20 mouse cellular contexts compared by ENCODE assay signal in the genomic region with DNA sequence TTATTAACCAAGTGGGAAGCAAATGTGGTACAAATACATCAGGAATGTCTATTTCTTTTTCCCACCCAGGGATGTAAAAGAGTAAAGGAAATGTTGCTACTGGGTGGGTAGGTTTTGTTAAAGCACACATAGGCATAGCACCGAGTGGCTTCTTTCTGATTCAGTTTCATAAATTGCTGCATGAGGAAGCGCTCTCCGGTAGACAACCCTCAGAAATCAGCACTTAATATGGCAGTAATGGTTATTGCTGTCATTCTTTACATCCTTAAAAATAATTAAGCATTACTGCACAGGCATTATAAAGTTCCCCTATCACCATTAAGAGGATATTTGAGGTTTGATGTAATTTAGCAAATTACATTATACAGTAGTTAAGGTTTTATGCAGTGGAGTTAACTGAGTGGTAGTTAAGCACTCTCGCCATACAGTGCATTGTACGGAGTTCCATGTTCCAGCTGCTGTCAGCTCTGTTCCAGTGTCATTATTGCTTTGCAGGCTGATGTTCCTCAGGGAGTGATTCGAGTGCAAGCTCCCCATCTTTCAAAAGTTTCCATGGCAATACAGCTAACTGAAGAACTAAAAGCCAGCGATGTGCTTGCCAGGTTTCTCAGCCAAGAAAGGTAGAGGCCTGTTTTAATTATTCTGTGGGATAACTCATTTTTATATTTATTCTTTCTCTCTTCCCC.
A peak's percentile ranks its signal among the peaks of the same experiment; 100 is the strongest.
DNase-seq lines count a peak whose midpoint lies in the region; ATAC-seq and TF ChIP-seq lines count a peak whose summit lies in the region.
"Had no signal": no experiment of that assay in that cellular context is flagged by ENCODE, and none has a peak within 500 bp of the region (broad histone marks: within the 10 kb centered on the region; RNA-seq: fewer than 3 reads in every experiment).

No protein-coding gene starts in this region.

- no peaks in the 10 kb centered on the region for H3K27me3 ChIP-seq in forebrain, embryonic 13.5 days
- no peaks in the 10 kb centered on the region for H3K27me3 ChIP-seq in forebrain, embryonic 11.5 days (ENCODE audit: control insufficient read depth, insufficient read depth, low read length)
- no peaks in the 10 kb centered on the region for H3K27me3 ChIP-seq in hindbrain, embryonic 15.5 days
- no peaks in the 10 kb centered on the region for H3K27me3 ChIP-seq in midbrain, postnatal 0 days (ENCODE audit: insufficient read depth, low read length)
- no peaks in the 10 kb centered on the region for H3K27me3 ChIP-seq in heart, embryonic 11.5 days (ENCODE audit: control insufficient read depth, insufficient read depth, low read length)
- H3K27me3 ChIP-seq: embryonic facial prominence, embryonic 13.5 days; heart, embryonic 13.5 days; liver, embryonic 15.5 days; megakaryocyte, embryonic 14.5 days; Patski had no signal

- peaks cover 12% of the 10 kb centered on the region; the same call in 1 of the 2 replicates for H3K4me1 ChIP-seq in forebrain, embryonic 13.5 days
- no peaks in the 10 kb centered on the region for H3K4me1 ChIP-seq in forebrain, embryonic 11.5 days (replicated peaks; ENCODE audit: control insufficient read depth, insufficient read depth, low read length)
- H3K4me1 ChIP-seq in hindbrain, embryonic 15.5 days (replicated peaks): peaks cover 7% of the 10 kb centered on the region
- peaks cover 3% of the 10 kb centered on the region; the same call in 1 of the 2 replicates for H3K4me1 ChIP-seq in midbrain, postnatal 0 days (ENCODE audit: insufficient read depth, low read length)
- H3K4me1 ChIP-seq in heart, embryonic 11.5 days (ENCODE audit: control insufficient read depth, insufficient read depth, low read length): no peaks in the 10 kb centered on the region
- H3K4me1 ChIP-seq: embryonic facial prominence, embryonic 13.5 days; heart, embryonic 13.5 days; megakaryocyte, embryonic 14.5 days had no signal

- H3K27ac ChIP-seq in forebrain, embryonic 13.5 days: no peak overlapping the region
- H3K27ac ChIP-seq in forebrain, embryonic 11.5 days (ENCODE audit: low read depth, low read length): no peak overlapping the region
- H3K27ac ChIP-seq in hindbrain, embryonic 15.5 days (replicated peaks): 0 out of 2 replicates have a peak overlapping the region, but pooled peaks have one; percentile 38
- H3K27ac ChIP-seq in midbrain, postnatal 0 days (ENCODE audit: low read depth, low read length): no peak overlapping the region
- H3K27ac ChIP-seq in heart, embryonic 11.5 days (ENCODE audit: low read depth, low read length): no peak overlapping the region
- H3K27ac ChIP-seq: embryonic facial prominence, embryonic 13.5 days; heart, embryonic 13.5 days; liver, embryonic 15.5 days had no signal

- no peak for TF ChIP-seq CTCF in brain, embryonic 14.5 days (IDR thresholded peaks at IDR 0.05; ENCODE audit: borderline replicate concordance, extremely low read depth, insufficient read depth, insufficient read length)
- no peak for TF ChIP-seq CTCF in midbrain, postnatal 0 days (IDR thresholded peaks at IDR 0.05)

- no peak overlapping the region for H3K4me3 ChIP-seq in forebrain, embryonic 13.5 days
- no peak overlapping the region for H3K4me3 ChIP-seq in forebrain, embryonic 11.5 days (ENCODE audit: low read depth, low read length)
- H3K4me3 ChIP-seq in hindbrain, embryonic 15.5 days: no peak overlapping the region
- no peak overlapping the region for H3K4me3 ChIP-seq in midbrain, postnatal 0 days (ENCODE audit: low read depth, low read length)
- no peak overlapping the region for H3K4me3 ChIP-seq in heart, embryonic 11.5 days (ENCODE audit: low read depth, low read length)
- H3K4me3 ChIP-seq: embryonic facial prominence, embryonic 13.5 days; heart, embryonic 13.5 days; liver, embryonic 15.5 days; megakaryocyte, embryonic 14.5 days had no signal

- ATAC-seq in forebrain, embryonic 13.5 days: peak; percentile 84
- ATAC-seq in forebrain, embryonic 11.5 days (replicated peaks; ENCODE audit: low FRiP score): no peak
- peak; percentile 88 for ATAC-seq in hindbrain, embryonic 15.5 days (ENCODE audit: low FRiP score, low read depth)
- peak; percentile 85 for ATAC-seq in midbrain, postnatal 0 days (ENCODE audit: low FRiP score)
- ATAC-seq in CD4-positive, CD25-positive, alpha-beta regulatory T cell, adult 4 months: no peak
- ATAC-seq in heart, embryonic 11.5 days (replicated peaks; ENCODE audit: insufficient number of reproducible peaks, low FRiP score, low TSS enrichment): no peak
- ATAC-seq: Patski had no signal

- no peak for DNase-seq in forebrain, embryonic 11.5 days (ENCODE audit: low spot score)
- peak; percentile 83 for DNase-seq in brain, embryonic 14.5 days (ENCODE audit: low read depth)
- DNase-seq in midbrain, postnatal 0 days (ENCODE audit: low spot score): peak; percentile 60
- DNase-seq in adrenal gland, adult 18-20 months (ENCODE audit: low spot score in 2 of 2): no peak
- DNase-seq: cerebellum, adult 18-20 months; kidney, adult 2 months; kidney, postnatal 4 days; left cerebral cortex, postnatal 4 days; lung, postnatal 10 days; right cerebral cortex, adult 18-20 months; thymus, postnatal 36 days had no signal

- H3K9ac ChIP-seq in forebrain, embryonic 13.5 days: no peak overlapping the region
- no peak overlapping the region for H3K9ac ChIP-seq in forebrain, embryonic 11.5 days (ENCODE audit: low read length)
- no peak overlapping the region for H3K9ac ChIP-seq in hindbrain, embryonic 15.5 days
- no peak overlapping the region for H3K9ac ChIP-seq in midbrain, postnatal 0 days (replicated peaks; ENCODE audit: low read length, poor library complexity, severe bottlenecking)
- H3K9ac ChIP-seq in heart, embryonic 11.5 days (ENCODE audit: low read depth, low read length): no peak overlapping the region
- H3K9ac ChIP-seq: embryonic facial prominence, embryonic 13.5 days; heart, embryonic 13.5 days; liver, embryonic 15.5 days had no signal

- no peak for TF ChIP-seq POLR2A in brain, embryonic 14.5 days (IDR thresholded peaks at IDR 0.05; ENCODE audit: borderline replicate concordance, extremely low read depth, insufficient read depth, insufficient read length, poor library complexity, severe bottlenecking)

- H3K4me2 ChIP-seq in forebrain, embryonic 13.5 days: no peak overlapping the region
- no peak overlapping the region for H3K4me2 ChIP-seq in forebrain, embryonic 11.5 days (ENCODE audit: low read depth, low read length, severe bottlenecking)
- no peak overlapping the region for H3K4me2 ChIP-seq in hindbrain, embryonic 15.5 days
- H3K4me2 ChIP-seq in midbrain, postnatal 0 days (ENCODE audit: low read depth, low read length, poor library complexity, severe bottlenecking): no peak overlapping the region
- H3K4me2 ChIP-seq in heart, embryonic 11.5 days: no peak overlapping the region
- H3K4me2 ChIP-seq: embryonic facial prominence, embryonic 13.5 days; heart, embryonic 13.5 days; liver, embryonic 15.5 days had no signal

- H3K9me3 ChIP-seq in forebrain, embryonic 13.5 days (replicated peaks): no peaks in the 10 kb centered on the region
- no peaks in the 10 kb centered on the region for H3K9me3 ChIP-seq in forebrain, embryonic 11.5 days (ENCODE audit: control insufficient read depth, low read length)
- H3K9me3 ChIP-seq in hindbrain, embryonic 15.5 days: no peaks in the 10 kb centered on the region
- H3K9me3 ChIP-seq in midbrain, postnatal 0 days (ENCODE audit: low read length): no peaks in the 10 kb centered on the region
- H3K9me3 ChIP-seq in heart, embryonic 11.5 days (replicated peaks; ENCODE audit: control insufficient read depth, low read length): no peaks in the 10 kb centered on the region
- H3K9me3 ChIP-seq: embryonic facial prominence, embryonic 13.5 days; heart, embryonic 13.5 days; liver, embryonic 15.5 days; megakaryocyte, embryonic 14.5 days had no signal

- 44% methylated on average over 7 of the region's 7 CpGs for WGBS in forebrain, embryonic 13.5 days
- 75% methylated on average over 7 of the region's 7 CpGs for WGBS in forebrain, embryonic 11.5 days
- WGBS in hindbrain, embryonic 15.5 days: 36% methylated on average over 7 of the region's 7 CpGs
- WGBS in midbrain, postnatal 0 days: 40% methylated on average over 7 of the region's 7 CpGs
- 77% methylated on average over 7 of the region's 7 CpGs for WGBS in heart, embryonic 11.5 days (ENCODE audit: insufficient replicate concordance)

- H3K36me3 ChIP-seq in forebrain, embryonic 13.5 days (ENCODE audit: poor library complexity, severe bottlenecking): no peaks in the 10 kb centered on the region
- H3K36me3 ChIP-seq in forebrain, embryonic 11.5 days (ENCODE audit: control insufficient read depth, insufficient read depth, low read length): no peaks in the 10 kb centered on the region
- H3K36me3 ChIP-seq in hindbrain, embryonic 15.5 days: no peaks in the 10 kb centered on the region
- H3K36me3 ChIP-seq in midbrain, postnatal 0 days (ENCODE audit: insufficient read depth, low read length): no peaks in the 10 kb centered on the region
- no peaks in the 10 kb centered on the region; the same call in 1 of the 2 replicates for H3K36me3 ChIP-seq in heart, embryonic 11.5 days (ENCODE audit: control insufficient read depth, insufficient read depth, low read length)
- H3K36me3 ChIP-seq: embryonic facial prominence, embryonic 13.5 days; liver, embryonic 15.5 days had no signal

Comparison
In these comparisons a context has a peak if more than half of its experiments do, and no peak if none do; other contexts are left out.
1. ATAC-seq: peak in forebrain, embryonic 13.5 days (single experiment), hindbrain, embryonic 15.5 days (single experiment) and midbrain, postnatal 0 days (single experiment); none in forebrain, embryonic 11.5 days (single experiment), CD4-positive, CD25-positive, alpha-beta regulatory T cell, adult 4 months (single experiment) and heart, embryonic 11.5 days (single experiment).
2. DNase-seq: peak in brain, embryonic 14.5 days (single experiment) and midbrain, postnatal 0 days (single experiment); none in forebrain, embryonic 11.5 days (single experiment) and adrenal gland, adult 18-20 months (0 of 2).